Mouse (Mus musculus) monocyte, adult 2 months (primary cell): ENCODE results near the gene Mfsd5.
A peak's percentile ranks its signal among the peaks of the same experiment; 100 is the strongest.

Experiments
- DNase-seq, 2 experiments: peaks; one replicate each; pipeline ENCODE4 v3.0.0; 2022; ENCODE audit warnings: low spot score in 2 of 2, low read depth in 1 of 2

Mfsd5 gene

DNA sequence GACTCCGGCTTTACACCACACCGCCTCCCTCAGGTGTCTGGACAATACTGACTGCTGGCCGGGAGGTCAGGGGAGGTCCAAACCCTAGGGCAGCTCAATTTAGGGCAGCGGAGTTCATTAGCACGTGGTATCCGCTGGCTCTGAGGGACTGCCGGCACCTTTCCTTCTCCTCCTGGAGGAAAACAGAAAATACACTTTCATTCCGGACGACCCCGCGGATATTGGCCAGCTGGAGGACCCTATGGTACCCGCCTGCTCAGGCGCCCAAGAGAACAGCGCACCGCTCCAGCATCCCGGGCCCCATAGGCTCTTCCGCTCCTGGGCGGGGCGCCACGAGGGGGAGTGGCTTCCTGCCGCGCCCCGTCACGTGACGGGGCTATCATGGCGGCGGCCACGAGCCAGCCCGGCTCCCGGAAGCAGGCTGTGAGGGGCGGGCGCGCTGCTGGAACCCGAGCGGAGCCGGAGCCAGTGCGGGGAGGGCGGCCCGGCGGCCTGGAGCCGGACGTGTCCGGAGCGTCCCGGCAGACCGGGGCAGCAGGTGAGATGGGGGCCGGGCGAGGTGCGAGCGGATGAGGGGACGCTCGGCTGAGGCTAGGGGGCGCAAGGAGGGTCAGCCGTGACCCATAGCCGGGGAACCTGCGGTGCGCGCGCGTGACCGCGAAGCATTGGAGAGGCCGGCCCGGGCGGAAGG is at the start of gene Mfsd5:
Gene Mfsd5 (plus strand): TSS at position 363 of the 691 bp plus-strand sequence.
- peak; percentile 39 to 67 for DNase-seq

DNA sequence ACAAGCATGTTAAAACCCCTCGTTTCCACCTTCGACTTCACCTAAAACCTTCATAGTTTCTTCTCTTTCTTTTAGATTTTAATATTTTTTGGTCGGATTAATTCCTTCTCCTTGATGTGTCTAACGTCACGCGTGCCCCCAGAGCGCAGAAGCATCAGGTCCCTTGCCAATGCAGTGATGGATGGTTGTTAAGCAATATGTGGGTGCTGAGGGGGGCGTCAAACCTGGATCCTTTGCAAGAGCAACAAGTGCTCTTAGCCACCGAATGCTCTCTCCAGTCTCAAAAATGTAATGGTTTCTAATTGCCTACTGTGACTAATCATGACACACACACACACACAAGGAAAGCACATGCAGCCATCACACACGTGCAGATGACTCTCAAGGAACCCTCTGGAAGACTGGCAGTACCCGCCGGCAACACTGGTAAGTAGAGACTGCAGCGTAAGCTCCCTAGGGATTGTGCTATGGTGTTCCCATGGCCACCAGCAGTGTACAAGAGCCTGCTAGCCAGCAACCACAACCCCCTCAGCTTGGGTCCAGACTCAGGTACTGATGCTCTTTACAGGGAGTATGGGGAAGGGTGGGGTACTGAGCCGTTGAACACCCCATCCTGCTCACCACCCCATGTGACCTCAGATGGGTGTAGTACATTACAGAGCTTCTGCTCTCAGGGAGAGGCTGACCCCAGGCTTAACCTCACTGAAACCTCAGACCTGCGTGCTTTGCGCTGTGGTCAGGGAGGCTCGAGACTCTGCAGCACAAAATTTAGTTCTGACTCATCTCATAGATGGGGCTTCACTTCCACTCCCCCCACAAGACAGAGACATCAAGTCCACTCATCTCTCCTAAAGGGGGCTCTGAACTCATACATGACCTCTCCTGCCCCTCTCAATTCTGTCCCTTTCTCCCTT is 48.6 kb upstream of the Mfsd5 start:
- DNase-seq, result peak in 1 of 2 experiments; percentile 38

GRCm38 (mm10) chr15:102231748-102232147 is 47.5 kb upstream of the Mfsd5 start, which contains the start of gene Itgb7:
Gene Itgb7 (minus strand): TSS chr15:102231944.
- peak in 1 of 2 experiments; percentile 27 for DNase-seq

DNA sequence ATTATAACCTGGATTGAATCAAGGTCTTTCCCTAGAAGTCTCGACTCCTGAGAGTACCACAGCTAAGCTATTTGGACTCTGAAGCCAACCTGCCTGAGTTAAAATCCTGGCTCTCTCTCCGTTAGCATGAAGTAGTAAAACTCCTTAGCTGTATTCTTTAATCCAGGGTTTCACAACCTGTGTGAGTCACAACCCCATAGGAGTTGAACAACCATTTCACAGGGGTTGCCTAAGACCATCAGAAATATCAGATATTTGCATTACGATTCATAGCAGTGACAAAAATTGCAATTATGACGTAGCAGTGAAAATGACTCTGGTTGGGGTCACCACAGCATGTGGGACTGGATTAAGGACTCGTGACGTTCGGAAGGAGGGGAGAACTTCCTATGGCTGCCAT is 46.5 kb upstream of the Mfsd5 start:
- no peak for DNase-seq

- DNase-seq, result no peak
These were observed 45.4 kb upstream of the Mfsd5 start for GRCm38 (mm10) chr15:102233896-102234295.

- DNase-seq, result no peak
These were observed 43.8 kb upstream of the Mfsd5 start for GRCm38 (mm10) chr15:102235371-102236027.

- DNase-seq, result no peak
These were observed 40.6 kb upstream of the Mfsd5 start for GRCm38 (mm10) chr15:102238543-102239259.

DNA sequence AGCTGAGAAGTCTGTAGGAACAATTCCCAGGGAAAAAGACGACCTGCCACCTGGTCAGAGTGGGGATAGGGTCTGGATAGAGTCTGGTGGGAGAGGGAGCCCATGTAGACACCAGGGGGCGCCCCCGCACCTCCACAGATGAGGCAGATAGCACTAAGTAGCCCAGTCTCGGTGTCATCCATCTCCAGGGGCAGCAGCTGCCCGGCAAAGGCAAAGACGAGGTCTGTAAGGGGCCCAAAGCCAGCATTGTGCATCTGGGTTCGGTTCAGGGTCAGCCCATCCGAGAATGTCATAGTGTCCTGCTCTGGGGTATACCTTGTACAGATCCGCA is 40.0 kb upstream of the Mfsd5 start:
- DNase-seq, result peak in 1 of 2 experiments; percentile 65

DNA sequence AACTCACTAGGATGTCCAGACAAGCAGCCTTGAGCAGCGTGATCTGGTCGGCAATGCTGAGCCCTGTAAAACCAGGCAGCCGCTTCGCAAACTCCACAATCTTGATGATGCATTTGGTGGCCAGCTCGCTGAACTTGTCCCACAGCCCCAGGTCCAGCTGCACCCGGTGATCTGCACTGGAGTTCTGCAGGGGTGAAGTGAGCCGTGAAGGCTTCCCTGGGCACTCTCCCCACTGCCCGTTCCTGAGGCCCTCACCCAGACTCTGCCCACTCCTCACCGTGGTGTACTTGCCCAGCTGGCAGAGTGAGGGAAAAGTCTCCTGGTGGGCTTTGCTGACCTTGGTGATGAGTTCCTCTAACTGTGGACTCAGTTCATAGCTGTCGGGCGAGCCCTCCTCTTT is 39.4 kb upstream of the Mfsd5 start:
- DNase-seq, result no peak

GRCm38 (mm10) chr15:102240607-102241006 is 38.6 kb upstream of the Mfsd5 start:
- DNase-seq, result no peak

DNA sequence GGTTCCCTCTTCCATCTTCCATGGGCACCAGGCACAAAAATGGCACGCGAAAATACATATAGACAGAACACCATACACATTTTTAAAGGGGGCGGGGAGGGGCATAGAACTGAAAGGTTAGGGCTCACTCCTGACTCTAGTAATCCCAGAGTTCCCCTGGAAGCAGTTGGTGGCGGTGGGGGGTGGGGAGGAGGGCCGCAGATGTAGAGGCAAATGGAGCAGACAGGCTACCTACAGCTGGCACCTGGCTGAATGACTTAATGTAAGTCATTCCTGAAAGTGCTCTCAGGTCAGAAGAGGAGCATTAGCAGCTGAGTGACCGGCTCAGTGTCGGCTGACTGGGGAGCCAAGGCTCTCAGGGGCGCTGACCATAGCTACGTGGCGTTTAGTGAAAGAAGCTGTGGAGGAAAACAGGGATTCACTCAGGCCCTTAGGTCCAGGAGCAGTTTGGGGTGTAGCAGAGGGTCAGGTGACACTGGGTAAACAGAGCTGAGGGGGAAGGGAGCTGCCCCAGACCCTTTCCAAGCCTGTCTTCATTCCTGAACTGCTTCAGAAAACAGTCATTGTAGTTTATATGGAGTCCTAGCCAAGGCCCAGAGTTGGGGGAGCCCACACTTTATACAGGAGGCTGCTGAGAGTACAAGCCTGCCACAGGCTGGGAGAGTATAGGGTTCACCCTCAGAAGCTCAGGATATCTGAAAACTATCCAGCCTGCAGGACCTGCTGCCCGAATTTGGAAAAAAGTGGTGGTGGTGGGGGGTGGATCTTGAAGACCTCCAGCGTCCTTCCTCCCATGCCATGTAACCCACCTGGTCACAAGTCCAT is 36.6 kb upstream of the Mfsd5 start:
- no peak for DNase-seq

- DNase-seq, result peak; percentile 84 to 87
These were observed 35.7 kb upstream of the Mfsd5 start for GRCm38 (mm10) chr15:102243229-102244190.

GRCm38 (mm10) chr15:102244306-102245191 is 34.7 kb upstream of the Mfsd5 start:
- no peak for DNase-seq

GRCm38 (mm10) chr15:102245461-102245881 is 33.8 kb upstream of the Mfsd5 start:
- no peak for DNase-seq

GRCm38 (mm10) chr15:102245891-102246741 is 33.1 kb upstream of the Mfsd5 start:
- peak in 1 of 2 experiments; percentile 65 for DNase-seq

- DNase-seq, result peak in 1 of 2 experiments; percentile 78
These were observed 32.4 kb upstream of the Mfsd5 start for GRCm38 (mm10) chr15:102246866-102247251.
